Mouse (Mus musculus): ENCODE measurements around the gene Cmip. TPM values are rescaled to one million over a fixed set of nuclear protein-coding genes. Genes with fewer than 3 reads are reported as not detected.

Cmip gene
- polyA plus RNA-seq, 1 experiment, result 53.1 TPM

- no peak for TF ChIP-seq POLR2A (IDR thresholded peaks at IDR 0.05; ENCODE audit: borderline replicate concordance, extremely low read depth, low read depth, low read length)
- no peak for TF ChIP-seq CTCF (IDR thresholded peaks at IDR 0.05; ENCODE audit: insufficient read depth, low read length)
- DNase-seq, result no peak
- WGBS, result 85% methylated on average over 6 of the region's 6 CpGs
Observed at GRCm38 (mm10) chr8:117501323-117501722, 244.5 kb downstream of the Cmip start.

GRCm38 (mm10) chr8:117503405-117504069 lies 246.7 kb downstream of the Cmip start:
- Histone ChIP-seq H3K4me1 (ENCODE audit: control insufficient read depth, insufficient read depth, low read length) (no peaks in the 10 kb centered on the region), H3K4me3 (replicated peaks; ENCODE audit: extremely low read depth, low read depth, low read length) (no peak overlapping the region)
- DNase-seq, result no peak
- 59% methylated on average over 13 of the region's 13 CpGs for WGBS
- TF ChIP-seq POLR2A (IDR thresholded peaks at IDR 0.05; ENCODE audit: borderline replicate concordance, extremely low read depth, low read depth, low read length), result no peak
- no peak for TF ChIP-seq CTCF (IDR thresholded peaks at IDR 0.05; ENCODE audit: insufficient read depth, low read length)

More at GRCm38 (mm10) chr8:117501323-117501722, 244.5 kb downstream of the Cmip start:
- H3K4me1 ChIP-seq (ENCODE audit: control insufficient read depth, insufficient read depth, low read length), result no peaks in the 10 kb centered on the region
- no peak overlapping the region for H3K4me3 ChIP-seq (replicated peaks; ENCODE audit: extremely low read depth, low read depth, low read length)

- 78% methylated on average over 8 of the region's 8 CpGs for WGBS
- Histone ChIP-seq H3K4me3 (replicated peaks; ENCODE audit: extremely low read depth, low read depth, low read length) (no peak overlapping the region), H3K4me1 (ENCODE audit: control insufficient read depth, insufficient read depth, low read length) (no peaks in the 10 kb centered on the region)
- no peak for DNase-seq
- TF ChIP-seq POLR2A (IDR thresholded peaks at IDR 0.05; ENCODE audit: borderline replicate concordance, extremely low read depth, low read depth, low read length) (no peak), CTCF (IDR thresholded peaks at IDR 0.05; ENCODE audit: insufficient read depth, low read length) (no peak)
Observed at GRCm38 (mm10) chr8:117507703-117508102, 250.8 kb downstream of the Cmip start.

Other genes with a start within 250 kb of the Cmip start
- 0.06 and 0.12 TPM in 2 replicates for gene Pkd1l2, start 174.6 kb upstream of the Cmip start, polyA plus RNA-seq (2012; rRNA removed)
- 0.34 TPM in 1 of 2 replicates, not detected in the other for gene Bco1, start 161.2 kb upstream of the Cmip start, polyA plus RNA-seq (2012; rRNA removed)
- 5.6 and 8.6 TPM in 2 replicates for gene Gan, start 98.9 kb upstream of the Cmip start, polyA plus RNA-seq (2012; rRNA removed)
- gene Plcg2, start 241.2 kb downstream of the Cmip start, polyA plus RNA-seq (2012; rRNA removed), result 9.6 and 11.5 TPM in 2 replicates